Mouse (Mus musculus): ENCODE measurements around the gene Fgf8.

- TF ChIP-seq EP300 (IDR thresholded peaks at IDR 0.05) = no peak
- TF ChIP-seq CTCF (IDR thresholded peaks at IDR 0.05) = peak; percentile 85
Observed at GRCm38 (mm10) chr19:45746153-45747020, 3.7 kb upstream of the Fgf8 start.
